Mouse (Mus musculus): ENCODE data around the gene Pip4k2b. TPM values are rescaled to one million over a fixed set of nuclear protein-coding genes. Genes with fewer than 3 reads are reported as not detected.
"Not testable (repeated sequence)": the region's sequence is repeated elsewhere in the genome, so short reads cannot be mapped to it uniquely, and the experiment has no call there.

Pip4k2b gene
- total and polyA plus RNA-seq, 3 experiments = 13.8 to 21.4 (median 20.8) TPM

DNA sequence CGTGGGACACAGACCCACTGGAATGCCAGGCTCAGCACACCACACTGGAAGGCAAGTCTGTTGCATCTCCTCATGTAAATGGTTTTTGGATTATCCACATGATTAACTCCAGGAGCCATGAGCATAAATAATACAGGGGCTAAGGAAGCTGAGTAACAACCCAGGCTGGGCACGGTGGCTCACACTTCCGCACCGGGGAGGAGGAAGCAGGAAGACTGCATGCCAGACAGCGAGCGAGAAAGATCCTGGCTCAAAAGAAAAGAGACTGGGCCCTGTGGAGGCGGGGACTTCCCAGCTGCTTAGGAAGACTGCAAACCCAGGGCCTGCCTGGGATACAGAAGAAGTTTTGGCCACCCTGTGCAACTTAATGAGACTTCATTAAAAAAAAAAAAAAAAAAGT lies 4.3 kb downstream of the Pip4k2b start:
- peaks cover 3% of the 10 kb centered on the region; the same call in 1 of the 2 replicates for H3K79me2 ChIP-seq (replicated peaks; ENCODE audit: control insufficient read depth, insufficient read depth, low read length)
- DNase-seq = peak in 1 of 2 experiments; percentile 53
- intact Hi-C loops (cut with DNase I) = no loop called here
- 24% methylated on average over 7 of the region's 7 CpGs for WGBS
- H3K36me3 ChIP-seq (ENCODE audit: control insufficient read depth, insufficient read depth, low read length) = no peaks in the 10 kb centered on the region
- H3K27ac ChIP-seq = no peak overlapping the region; the same call in 1 of the 2 replicates
- no peaks in the 10 kb centered on the region for H3K27me3 ChIP-seq (ENCODE audit: control insufficient read depth, insufficient read depth, low read length)
- peaks cover 6% of the 10 kb centered on the region for H3K4me1 ChIP-seq (ENCODE audit: control insufficient read depth, insufficient read depth, low read length)
- no peak overlapping the region for H3K4me3 ChIP-seq
- H3K9ac ChIP-seq (ENCODE audit: low read depth, low read length) = 0 out of 2 replicates have a peak overlapping the region, but pooled peaks have one; percentile 22
- TF ChIP-seq POLR2A (IDR thresholded peaks at IDR 0.05; ENCODE audit: insufficient read depth, low read depth, low read length) (no peak), EP300 (IDR thresholded peaks at IDR 0.05; ENCODE audit: insufficient read depth, low read depth, low read length) (no peak), CTCF (IDR thresholded peaks at IDR 0.05) (no peak)

DNA sequence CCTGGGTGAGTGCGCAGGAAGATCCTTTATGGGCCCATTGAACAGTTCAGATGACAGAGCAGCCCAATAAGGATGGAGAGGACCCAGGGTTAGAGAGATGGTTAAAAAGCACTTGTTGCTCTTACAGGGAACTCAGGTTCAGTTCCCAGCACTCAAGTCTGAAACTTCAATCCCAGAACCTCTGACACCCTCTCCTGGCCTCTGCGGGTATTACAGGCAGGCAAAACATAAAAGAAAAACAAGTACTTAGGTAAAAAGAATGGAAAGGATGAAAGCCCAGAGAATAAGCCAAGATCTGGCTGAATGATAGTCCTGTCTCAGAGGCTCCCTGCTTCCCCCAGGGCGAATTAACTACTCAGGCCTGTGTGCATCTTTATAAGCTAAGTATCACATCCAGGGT lies 5.3 kb downstream of the Pip4k2b start:
- no peaks in the 10 kb centered on the region for H3K27me3 ChIP-seq (ENCODE audit: control insufficient read depth, insufficient read depth, low read length)
- H3K9ac ChIP-seq (ENCODE audit: low read depth, low read length) = no peak overlapping the region
- H3K36me3 ChIP-seq (ENCODE audit: control insufficient read depth, insufficient read depth, low read length) = no peaks in the 10 kb centered on the region
- no peak for DNase-seq
- no peak overlapping the region for H3K4me3 ChIP-seq
- intact Hi-C loops (cut with DNase I) = no loop called here
- TF ChIP-seq POLR2A (IDR thresholded peaks at IDR 0.05; ENCODE audit: insufficient read depth, low read depth, low read length) (no peak), EP300 (IDR thresholded peaks at IDR 0.05; ENCODE audit: insufficient read depth, low read depth, low read length) (no peak), CTCF (IDR thresholded peaks at IDR 0.05) (no peak)
- peaks cover 6% of the 10 kb centered on the region for H3K4me1 ChIP-seq (ENCODE audit: control insufficient read depth, insufficient read depth, low read length)
- H3K79me2 ChIP-seq (replicated peaks; ENCODE audit: control insufficient read depth, insufficient read depth, low read length) = peaks cover 3% of the 10 kb centered on the region; the same call in 1 of the 2 replicates
- WGBS = 91% methylated on average over 3 of the region's 3 CpGs
- H3K27ac ChIP-seq = no peak overlapping the region

DNA sequence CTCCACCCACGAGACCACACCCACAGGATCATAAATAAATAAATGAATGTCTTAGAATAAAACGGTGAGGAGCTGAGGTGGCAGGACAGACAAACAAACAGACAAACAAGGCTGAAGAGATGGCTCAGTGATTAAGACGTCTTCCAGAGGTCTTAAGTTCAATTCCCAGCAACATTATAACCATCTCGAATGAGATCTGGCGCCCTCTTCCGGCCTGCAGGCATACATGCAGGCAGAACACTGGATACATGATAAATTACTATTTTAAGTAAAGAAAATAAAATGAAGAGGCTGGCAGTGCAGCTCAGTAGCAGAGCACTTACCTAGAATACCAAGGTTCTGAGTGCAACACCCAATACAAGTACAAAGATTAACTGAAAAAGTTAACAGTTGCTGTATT lies 5.8 kb downstream of the Pip4k2b start:
- Histone ChIP-seq H3K36me3 (ENCODE audit: control insufficient read depth, insufficient read depth, low read length) (no peaks in the 10 kb centered on the region), H3K27ac (no peak overlapping the region), H3K27me3 (ENCODE audit: control insufficient read depth, insufficient read depth, low read length) (no peaks in the 10 kb centered on the region), H3K9ac (ENCODE audit: low read depth, low read length) (no peak overlapping the region), H3K4me3 (no peak overlapping the region), H3K79me2 (replicated peaks; ENCODE audit: control insufficient read depth, insufficient read depth, low read length) (peaks cover 3% of the 10 kb centered on the region; the same call in 1 of the 2 replicates), H3K4me1 (ENCODE audit: control insufficient read depth, insufficient read depth, low read length) (peaks cover 6% of the 10 kb centered on the region)
- intact Hi-C loops (cut with DNase I) = no loop called here
- 66% methylated on average over 6 of the region's 6 CpGs for WGBS
- DNase-seq = no peak
- TF ChIP-seq POLR2A (IDR thresholded peaks at IDR 0.05; ENCODE audit: insufficient read depth, low read depth, low read length) (no peak), CTCF (IDR thresholded peaks at IDR 0.05) (peak; percentile 60)

GRCm38 (mm10) chr11:97737600-97737999 lies 6.9 kb downstream of the Pip4k2b start:
- intact Hi-C loops (cut with DNase I) = no loop called here
- H3K79me2 ChIP-seq (replicated peaks; ENCODE audit: control insufficient read depth, insufficient read depth, low read length) = peaks cover 3% of the 10 kb centered on the region; the same call in 1 of the 2 replicates
- H3K4me1 ChIP-seq (ENCODE audit: control insufficient read depth, insufficient read depth, low read length) = peaks cover 3% of the 10 kb centered on the region
- H3K9ac ChIP-seq (ENCODE audit: low read depth, low read length) = no peak overlapping the region
- 65% methylated on average over 4 of the region's 4 CpGs for WGBS
- no peak overlapping the region for H3K27ac ChIP-seq
- DNase-seq = no peak
- TF ChIP-seq EP300 (IDR thresholded peaks at IDR 0.05; ENCODE audit: insufficient read depth, low read depth, low read length) (no peak), CTCF (IDR thresholded peaks at IDR 0.05) (no peak), POLR2A (IDR thresholded peaks at IDR 0.05; ENCODE audit: insufficient read depth, low read depth, low read length) (no peak)
- no peaks in the 10 kb centered on the region for H3K36me3 ChIP-seq (ENCODE audit: control insufficient read depth, insufficient read depth, low read length)
- no peaks in the 10 kb centered on the region for H3K27me3 ChIP-seq (ENCODE audit: control insufficient read depth, insufficient read depth, low read length)
- H3K4me3 ChIP-seq = no peak overlapping the region

DNA sequence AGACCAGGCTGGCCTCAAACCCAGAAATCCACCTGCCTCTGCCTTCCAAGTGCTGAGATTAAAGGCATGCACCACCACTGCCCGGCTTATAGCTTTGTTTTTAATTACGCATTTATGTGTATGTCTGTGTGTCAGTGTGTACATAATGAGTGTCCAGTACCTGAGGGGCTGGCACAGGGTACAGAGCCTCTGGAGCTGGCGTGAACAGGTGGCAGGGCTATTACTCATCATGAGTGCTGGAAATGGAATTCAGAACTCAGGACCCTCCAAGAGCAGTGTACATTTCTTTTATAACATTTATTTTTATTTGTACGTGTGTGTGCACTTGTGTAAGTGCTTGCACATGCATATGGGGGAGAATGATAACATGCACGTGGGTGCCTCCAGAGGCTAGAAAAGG lies 7.9 kb downstream of the Pip4k2b start:
- Histone ChIP-seq H3K27ac (no peak overlapping the region), H3K79me2 (replicated peaks; ENCODE audit: control insufficient read depth, insufficient read depth, low read length) (no peaks in the 10 kb centered on the region), H3K9ac (ENCODE audit: low read depth, low read length) (no peak overlapping the region), H3K27me3 (ENCODE audit: control insufficient read depth, insufficient read depth, low read length) (no peaks in the 10 kb centered on the region), H3K4me1 (ENCODE audit: control insufficient read depth, insufficient read depth, low read length) (peaks cover 3% of the 10 kb centered on the region), H3K4me3 (no peak overlapping the region), H3K36me3 (ENCODE audit: control insufficient read depth, insufficient read depth, low read length) (no peaks in the 10 kb centered on the region)
- WGBS = 81% methylated on average over 5 of the region's 5 CpGs
- no peak for DNase-seq
- no peak for TF ChIP-seq POLR2A (IDR thresholded peaks at IDR 0.05; ENCODE audit: insufficient read depth, low read depth, low read length)
- TF ChIP-seq CTCF (IDR thresholded peaks at IDR 0.05) = no peak
- TF ChIP-seq EP300 (IDR thresholded peaks at IDR 0.05; ENCODE audit: insufficient read depth, low read depth, low read length) = no peak
- intact Hi-C loops (cut with DNase I) = no loop called here

GRCm38 (mm10) chr11:97734810-97735209 lies 9.7 kb downstream of the Pip4k2b start:
- H3K4me3 ChIP-seq; H3K27ac ChIP-seq; H3K4me1 ChIP-seq (ENCODE audit: control insufficient read depth, insufficient read depth, low read length); intact Hi-C loops (cut with DNase I); H3K27me3 ChIP-seq (ENCODE audit: control insufficient read depth, insufficient read depth, low read length); DNase-seq; H3K9ac ChIP-seq (ENCODE audit: low read depth, low read length); H3K79me2 ChIP-seq (replicated peaks; ENCODE audit: control insufficient read depth, insufficient read depth, low read length); H3K36me3 ChIP-seq (ENCODE audit: control insufficient read depth, insufficient read depth, low read length): not testable (repeated sequence)
- WGBS = 79% methylated on average over 5 of the region's 5 CpGs

All from heart, adult 2 months (tissue).